Mouse (Mus musculus) spleen, adult 18-20 months (tissue): ENCODE data around the gene Trpc4ap.

Source experiments
- DNase-seq, 2 experiments: peaks; one replicate each; pipeline ENCODE4 v3.0.0; 2022; ENCODE audit warnings: mixed read lengths in 2 of 2

Trpc4ap gene

DNA sequence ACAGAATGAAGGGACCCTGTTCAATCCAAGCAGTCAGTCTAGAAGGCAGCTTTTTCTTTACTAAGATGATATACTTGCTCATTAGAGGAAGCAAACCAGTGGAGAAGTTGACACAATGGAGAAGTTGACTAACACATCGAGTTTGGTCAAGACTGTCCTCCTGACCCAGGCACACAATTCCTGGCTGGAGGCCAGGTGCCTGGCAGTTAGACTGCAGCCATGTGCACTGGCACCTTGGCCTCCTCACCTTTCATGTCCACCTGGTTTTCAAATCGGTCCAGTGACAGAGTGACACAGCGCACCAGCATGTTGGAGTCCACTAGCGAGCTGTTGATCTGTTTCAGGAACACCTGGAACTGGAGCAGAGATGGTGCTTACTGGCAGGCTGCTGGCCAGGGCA lies 54.8 kb downstream of the Trpc4ap start:
- no peak for DNase-seq

DNA sequence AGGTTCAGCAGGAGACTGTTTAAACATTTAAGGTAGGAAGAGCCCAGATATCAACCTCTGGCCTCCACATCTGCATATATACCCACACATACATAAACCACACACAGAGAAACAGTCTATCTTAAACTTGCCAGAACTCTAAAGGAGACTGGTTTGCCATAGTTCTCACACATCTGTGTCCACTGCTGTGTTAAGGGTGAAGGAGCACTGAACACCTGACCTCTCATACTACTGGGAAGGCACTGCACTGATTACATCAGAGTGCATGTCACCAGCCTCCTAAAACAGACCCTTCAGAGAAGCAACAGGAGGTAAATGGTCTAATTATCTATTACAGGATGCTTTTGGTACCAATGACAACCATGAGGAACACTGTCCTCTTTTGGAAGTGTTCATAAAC lies 55.3 kb downstream of the Trpc4ap start:
- no peak for DNase-seq

DNA sequence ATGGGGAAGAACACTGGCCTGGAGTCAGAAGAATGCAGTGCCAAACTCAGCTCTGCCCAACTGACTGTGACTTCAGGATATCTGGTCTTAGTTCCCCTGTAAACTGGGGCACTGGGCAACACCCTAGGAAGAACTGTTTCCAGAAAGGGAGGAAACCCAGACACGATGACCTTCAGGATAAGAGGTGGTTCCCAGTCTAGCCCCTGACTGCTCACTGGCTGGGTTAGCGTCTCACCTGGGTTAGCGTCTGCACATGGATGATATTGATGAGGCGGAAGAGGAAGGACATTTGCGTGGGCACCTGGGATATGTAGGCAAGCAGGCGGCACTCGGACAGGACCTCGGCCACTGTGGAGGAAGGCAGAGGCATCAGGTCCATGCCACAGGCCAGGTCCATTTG lies 56.2 kb downstream of the Trpc4ap start:
- DNase-seq: no peak

DNA sequence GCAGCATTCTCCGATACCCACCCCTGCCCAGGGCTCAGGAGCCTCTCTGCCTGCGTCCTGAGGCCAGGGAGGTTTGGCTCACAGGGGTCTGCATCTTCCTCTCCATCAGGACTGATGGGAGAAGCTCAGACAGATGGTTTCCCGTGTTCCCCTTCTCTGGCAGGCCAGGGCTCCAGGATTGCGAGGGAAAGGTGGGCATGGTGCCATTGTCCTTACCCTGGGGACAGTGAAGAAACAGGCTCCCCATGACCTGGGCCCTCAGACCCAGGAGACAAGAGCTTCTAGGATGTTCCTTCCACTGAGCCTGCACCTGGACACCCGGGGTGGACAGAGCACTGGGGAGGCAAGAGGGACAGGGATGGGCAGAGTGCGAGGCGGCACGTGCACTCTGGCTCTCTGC lies 57.6 kb downstream of the Trpc4ap start:
- no peak for DNase-seq

DNA sequence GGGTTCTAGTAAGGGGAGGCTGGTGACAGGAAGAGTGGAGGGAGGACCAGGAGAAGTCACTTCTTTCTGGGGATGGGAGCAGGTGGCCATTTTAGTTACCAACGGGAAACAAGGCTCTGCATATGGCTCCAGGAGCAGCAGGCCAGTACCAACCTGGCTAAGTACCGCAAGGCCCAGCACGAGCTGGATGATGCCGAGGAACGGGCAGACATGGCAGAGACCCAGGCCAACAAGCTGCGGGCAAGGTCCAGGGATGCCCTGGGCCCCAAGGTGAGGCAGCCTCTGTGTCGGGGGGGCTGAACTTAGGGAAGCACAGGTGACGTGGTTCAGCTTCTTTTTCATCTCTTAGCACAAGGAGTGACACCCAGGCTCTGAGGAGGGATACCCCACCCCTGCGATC lies 58.5 kb downstream of the Trpc4ap start:
- DNase-seq: no peak

DNA sequence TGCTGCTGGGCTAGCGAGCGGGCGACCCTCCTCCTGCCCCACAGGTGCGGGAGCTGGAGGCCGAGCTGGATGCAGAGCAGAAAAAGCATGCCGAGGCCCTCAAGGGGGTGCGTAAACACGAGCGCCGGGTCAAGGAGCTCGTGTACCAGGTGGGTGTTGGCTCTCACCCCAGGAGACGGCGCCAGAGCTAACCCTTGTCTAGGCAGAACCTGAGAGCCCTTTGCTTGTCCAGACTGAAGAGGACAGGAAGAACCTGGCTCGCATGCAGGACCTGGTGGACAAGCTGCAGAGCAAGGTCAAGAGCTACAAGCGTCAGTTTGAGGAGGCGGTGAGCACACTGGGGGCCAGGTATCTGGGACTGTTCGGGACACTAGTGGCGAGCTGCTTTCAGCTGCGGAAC lies 59.1 kb downstream of the Trpc4ap start:
- no peak for DNase-seq

DNA sequence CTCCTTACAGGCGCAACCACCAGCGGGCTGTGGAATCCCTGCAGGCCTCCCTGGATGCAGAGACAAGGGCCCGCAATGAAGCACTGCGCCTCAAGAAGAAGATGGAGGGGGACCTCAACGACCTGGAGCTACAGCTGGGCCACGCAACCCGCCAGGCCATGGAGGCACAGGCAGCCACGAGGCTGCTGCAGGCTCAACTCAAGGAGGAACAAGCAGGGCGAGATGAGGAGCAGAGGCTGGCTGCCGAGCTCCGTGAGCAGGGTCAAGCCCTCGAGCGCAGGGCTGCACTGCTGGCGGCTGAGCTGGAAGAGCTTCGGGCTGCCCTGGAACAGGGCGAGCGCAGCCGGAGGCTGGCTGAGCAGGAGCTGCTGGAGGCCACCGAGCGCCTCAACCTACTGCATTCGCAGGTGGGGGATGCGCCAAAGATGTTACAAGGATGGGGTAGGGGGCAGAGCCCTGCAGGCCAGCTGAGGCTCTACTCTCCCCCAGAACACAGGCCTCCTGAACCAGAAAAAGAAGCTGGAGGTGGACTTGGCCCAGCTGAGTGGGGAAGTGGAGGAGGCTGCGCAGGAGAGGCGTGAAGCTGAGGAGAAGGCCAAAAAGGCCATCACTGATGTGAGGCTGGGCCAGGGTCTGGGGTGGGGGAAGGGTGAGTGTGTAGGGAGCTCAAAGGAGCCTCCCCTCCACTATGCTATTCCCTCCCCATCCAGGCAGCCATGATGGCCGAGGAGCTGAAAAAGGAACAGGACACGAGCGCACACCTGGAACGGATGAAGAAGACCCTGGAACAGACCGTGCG lies 59.8 kb downstream of the Trpc4ap start:
- no peak for DNase-seq

DNA sequence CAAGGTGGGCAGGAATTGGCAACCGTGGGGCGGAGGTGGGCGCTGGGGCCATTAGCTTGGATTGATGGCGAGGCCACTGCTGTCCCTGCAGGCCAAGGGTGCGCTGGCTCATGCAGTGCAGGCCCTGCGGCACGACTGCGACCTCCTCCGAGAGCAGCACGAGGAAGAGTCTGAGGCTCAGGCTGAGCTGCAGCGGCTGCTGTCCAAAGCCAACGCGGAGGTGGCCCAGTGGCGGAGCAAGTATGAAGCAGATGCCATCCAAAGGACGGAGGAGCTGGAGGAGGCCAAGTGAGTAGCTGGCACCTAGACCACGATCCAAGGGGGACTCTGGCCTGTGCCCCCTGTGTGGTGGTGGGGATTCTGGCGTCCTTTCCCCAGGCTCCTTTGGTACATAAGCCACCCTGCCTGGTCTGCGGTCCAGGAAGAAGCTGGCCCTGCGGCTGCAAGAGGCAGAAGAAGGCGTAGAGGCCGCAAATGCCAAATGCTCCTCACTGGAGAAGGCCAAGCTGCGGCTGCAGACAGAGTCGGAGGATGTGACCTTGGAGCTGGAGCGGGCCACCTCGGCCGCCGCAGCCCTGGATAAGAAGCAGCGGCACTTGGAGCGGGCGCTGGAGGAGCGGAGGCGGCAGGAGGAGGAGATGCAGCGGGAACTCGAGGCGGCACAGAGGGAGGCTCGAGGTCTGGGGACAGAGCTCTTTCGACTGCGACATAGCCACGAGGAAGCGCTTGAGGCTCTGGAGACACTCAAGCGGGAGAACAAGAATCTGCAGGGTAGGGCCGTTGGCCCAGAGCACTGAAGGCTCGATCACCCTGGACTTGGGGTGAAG lies 61.4 kb downstream of the Trpc4ap start:
- DNase-seq: no peak

DNA sequence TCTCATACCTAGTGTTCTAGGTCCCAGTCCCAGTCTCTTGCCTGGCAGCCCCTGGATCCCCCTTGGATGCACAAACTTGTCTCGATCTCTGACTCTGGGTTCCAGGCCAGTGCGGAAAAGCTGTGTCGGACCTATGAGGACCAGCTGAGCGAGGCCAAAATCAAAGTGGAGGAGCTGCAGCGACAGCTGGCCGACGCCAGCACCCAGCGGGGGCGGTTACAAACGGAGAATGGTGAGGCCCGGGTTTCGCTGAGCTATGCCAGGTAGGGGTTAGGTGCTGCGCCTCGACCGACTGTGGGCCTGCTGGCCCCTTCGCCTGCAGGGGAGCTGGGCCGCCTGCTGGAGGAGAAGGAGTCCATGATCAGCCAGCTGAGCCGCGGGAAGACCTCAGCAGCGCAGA lies 62.0 kb downstream of the Trpc4ap start:
- DNase-seq: no peak

DNA sequence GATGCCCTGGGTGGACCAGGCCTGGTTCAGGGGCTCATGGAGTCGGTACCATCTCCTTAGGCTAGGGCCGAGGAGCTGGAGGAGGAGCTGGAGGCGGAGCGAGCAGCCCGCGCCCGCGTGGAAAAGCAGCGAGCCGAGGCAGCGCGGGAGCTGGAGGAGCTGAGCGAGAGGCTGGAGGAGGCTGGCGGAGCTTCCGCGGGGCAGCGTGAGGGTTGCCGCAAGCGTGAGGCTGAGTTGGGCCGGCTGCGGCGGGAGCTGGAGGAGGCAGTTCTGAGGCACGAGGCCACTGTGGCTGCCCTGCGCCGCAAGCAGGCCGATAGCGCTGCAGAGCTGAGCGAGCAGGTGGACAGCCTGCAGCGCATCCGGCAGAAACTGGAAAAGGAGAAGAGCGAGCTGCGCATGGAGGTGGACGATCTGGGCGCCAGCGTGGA lies 62.9 kb downstream of the Trpc4ap start:
- no peak for DNase-seq

DNA sequence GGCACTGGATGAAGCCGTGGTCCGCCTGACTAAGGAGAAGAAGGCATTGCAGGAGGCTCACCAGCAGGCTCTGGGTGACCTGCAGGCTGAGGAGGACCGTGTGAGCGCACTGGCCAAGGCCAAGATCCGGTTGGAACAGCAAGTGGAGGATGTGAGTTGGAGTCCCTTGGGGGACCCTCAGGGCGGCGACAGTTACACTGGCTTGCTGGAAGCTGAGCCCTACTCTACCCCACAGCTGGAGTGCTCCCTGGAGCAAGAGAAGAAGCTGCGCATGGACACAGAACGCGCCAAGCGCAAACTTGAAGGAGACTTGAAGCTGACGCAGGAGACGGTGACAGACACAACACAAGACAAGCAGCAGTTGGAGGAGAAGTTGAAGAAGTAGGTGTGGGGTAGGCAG lies 63.7 kb downstream of the Trpc4ap start:
- no peak for DNase-seq

DNA sequence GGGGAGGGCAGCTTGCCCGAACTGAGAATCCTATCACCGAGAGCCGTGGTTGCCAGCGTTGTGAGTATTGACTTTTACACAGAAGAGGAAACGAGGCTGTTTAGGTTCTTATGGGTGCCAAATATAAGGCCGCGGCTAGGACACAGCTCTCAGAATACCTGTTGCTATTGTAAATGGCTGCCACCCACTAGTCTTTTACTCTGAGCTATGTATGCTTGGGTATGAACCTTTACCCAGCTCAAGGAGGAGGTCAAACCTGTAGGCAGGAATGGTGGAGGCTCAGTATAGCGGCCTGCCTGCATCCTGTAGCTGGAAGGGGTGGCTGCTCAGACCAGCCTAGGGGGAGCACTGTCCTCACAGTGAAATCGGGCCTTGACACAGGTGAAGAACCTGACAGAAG lies 64.1 kb downstream of the Trpc4ap start:
- DNase-seq: no peak

DNA sequence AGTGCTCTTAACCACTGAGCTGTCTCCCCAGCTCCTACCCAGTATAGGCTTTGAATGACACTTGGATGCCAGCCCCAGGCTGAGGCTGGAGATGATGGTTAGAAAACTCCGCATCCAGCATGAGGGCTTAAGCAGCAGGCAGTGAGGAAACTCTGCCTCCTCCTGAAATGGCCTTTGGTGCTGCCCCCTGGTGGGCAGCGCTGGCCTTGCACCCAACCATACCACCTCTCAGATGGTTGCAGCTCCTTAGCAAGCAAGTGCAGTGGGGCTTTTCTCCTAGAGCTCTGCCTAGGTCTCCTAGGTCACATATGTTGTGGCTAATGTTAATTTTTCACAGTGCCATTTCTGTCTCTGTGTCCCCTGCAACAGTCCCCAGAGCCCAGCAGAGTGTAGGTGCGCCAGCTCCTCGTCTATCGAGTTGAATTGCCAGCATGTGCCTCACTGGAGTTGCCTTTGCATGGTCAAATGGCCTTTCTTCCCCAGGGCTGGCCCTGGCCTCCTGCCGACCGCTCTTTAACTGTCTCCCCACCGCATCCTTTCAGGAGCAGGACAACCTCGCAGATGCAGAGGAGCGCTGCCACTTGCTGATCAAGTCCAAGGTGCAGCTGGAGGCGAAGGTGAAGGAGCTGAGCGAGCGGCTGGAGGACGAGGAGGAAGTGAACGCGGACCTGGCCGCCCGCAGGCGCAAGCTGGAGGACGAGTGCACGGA lies 65.0 kb downstream of the Trpc4ap start:
- peak; percentile 36 to 70 for DNase-seq

DNA sequence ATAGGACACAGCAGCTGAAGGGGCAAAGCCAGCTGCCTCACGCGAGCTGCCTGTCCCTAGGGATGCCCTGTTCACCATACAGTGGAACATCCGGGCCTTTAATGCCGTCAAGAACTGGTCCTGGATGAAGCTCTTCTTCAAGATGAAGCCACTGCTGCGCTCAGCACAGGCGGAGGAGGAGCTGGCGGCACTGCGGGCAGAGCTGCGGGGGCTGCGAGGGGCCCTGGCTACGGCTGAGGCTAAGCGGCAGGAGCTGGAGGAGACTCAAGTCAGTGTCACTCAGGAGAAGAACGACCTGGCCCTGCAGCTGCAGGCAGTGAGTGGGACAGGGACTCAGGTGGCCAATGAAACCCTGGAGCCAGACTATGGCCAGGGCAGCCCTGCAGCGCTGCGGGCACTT lies 65.9 kb downstream of the Trpc4ap start:
- no peak for DNase-seq

DNA sequence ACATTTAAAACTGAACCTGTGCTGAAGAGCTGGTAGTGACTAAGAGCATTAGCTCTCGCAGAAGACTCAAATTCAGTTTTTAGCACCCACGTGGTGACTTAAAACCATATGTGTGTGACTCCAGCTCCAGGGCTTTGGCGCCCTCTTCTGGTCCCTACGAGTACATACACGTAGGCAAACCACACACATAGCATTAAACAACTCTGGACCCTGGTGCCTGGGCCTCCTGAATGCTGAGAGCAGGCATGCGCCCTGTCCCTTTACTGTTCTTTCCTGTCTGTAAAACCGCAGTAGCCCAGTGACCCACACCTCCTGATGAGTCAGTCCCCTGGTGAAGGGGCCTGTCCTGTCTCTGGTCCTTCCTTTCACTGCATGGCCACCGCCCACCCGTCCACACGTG lies 67.5 kb downstream of the Trpc4ap start:
- DNase-seq: no peak

DNA sequence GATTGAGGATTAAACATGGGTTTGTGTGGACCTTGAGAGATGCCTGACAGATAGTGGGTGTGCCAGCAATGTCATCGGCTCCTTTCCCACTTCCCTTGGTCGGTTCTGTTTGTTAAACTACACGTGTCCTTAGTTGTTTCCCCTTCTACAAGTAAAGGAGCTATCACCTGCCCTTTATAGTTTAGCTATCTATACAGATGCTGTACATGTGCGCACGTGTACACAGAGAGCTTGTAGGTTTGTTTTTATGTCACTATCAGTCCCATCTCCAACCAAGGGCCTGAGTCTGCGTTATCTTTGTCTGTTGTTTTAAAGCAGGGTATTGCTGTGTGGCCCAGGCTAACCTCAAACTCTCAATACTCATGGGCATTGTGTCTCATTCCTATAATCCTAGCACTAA lies 68.2 kb downstream of the Trpc4ap start:
- no peak for DNase-seq

DNA sequence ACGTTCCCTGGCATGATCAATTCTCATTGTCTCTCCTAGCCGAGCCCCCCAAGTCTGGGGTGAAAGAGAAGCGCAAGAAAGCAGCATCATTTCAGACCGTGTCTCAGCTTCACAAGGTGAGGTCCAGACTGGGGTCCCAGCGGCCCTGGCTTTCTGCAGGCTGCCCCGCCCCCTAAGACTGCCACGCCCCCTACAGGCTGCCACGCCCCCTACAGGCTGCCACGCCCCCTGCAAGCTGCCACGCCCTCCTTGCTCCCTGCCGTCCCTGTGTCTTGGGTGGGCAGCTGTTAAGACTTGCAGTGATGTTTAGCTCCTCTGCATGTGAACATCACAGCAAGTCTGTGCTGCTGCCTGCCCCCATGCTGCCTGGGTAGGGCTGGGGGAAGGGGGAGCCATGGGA lies 69.6 kb downstream of the Trpc4ap start:
- no peak for DNase-seq

DNA sequence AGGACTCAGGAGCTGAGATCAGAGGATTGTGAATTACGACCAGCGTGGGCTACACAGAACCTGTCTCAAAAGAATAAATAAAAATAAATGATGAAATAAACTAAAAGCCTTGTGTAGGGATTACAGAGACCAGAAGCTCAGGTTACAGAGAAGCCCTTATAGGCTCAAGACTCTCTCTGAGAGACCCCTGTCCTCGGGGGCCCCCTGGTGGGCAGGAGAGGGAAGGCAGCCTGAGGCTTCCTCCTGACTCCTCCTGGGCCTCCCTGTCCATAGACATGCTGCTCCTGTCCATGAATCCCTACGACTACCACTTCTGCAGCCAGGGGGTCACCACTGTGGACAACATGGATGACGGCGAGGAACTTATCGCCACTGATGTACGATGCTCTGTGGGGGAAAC lies 72.4 kb downstream of the Trpc4ap start:
- peak; percentile 67 to 88 for DNase-seq

DNA sequence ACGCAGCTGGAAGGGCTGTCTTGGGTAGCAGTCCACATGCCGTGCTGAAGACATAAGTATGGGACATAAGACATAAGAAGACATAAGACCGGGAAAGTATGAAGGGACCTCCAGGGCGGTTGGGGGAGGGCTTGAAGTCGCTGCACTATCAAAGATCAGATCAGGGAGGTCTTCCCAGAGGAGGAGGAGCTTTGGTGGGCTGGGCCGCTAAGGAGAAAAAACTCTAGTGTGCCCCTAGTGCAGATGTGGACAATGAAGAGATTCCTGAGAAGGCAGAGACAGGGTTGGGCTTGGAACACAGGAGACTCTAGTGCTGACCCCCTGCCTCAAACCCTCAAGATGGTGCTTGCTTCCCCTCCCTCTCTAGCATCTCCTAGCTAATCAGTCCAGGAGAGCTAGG lies 75.2 kb downstream of the Trpc4ap start:
- no peak for DNase-seq

DNA sequence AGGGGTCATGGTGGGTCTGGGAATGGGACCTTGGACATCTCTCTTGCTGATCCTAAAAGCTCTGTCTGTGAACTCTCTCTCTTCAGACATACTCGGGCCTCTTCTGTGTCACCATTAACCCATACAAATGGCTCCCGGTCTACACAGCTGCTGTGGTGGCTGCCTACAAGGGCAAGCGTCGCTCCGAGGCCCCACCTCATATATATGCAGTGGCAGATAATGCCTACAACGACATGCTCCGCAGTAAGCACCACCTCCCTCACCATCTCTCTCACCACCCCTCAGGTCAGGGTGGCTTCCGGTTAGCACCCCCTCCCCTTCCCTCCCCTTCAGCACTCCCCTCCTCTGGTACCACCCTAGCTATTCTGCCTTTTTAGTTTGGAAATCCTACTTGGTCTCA lies 78.2 kb downstream of the Trpc4ap start:
- DNase-seq: no peak

DNA sequence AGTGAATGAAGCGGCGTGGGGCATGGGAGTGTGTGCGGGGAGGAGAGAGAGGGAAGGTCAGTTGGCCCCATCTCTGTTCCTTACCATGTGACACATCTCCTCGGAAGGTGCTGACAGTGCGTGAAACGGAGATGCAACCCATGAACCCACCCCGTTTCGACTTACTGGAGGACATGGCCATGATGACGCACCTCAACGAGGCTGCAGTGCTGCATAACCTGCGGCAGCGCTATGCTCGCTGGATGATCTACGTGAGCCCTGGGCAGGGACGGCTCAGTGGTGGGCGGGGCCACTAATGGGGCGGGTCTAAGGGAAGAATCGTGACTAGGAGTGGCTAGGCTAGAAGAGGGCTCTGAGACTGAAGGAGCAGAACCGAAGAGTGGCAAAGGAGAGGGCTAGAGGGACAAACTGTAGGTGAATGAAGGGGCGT lies 78.8 kb downstream of the Trpc4ap start:
- peak in 1 of 2 experiments; percentile 58 for DNase-seq

DNA sequence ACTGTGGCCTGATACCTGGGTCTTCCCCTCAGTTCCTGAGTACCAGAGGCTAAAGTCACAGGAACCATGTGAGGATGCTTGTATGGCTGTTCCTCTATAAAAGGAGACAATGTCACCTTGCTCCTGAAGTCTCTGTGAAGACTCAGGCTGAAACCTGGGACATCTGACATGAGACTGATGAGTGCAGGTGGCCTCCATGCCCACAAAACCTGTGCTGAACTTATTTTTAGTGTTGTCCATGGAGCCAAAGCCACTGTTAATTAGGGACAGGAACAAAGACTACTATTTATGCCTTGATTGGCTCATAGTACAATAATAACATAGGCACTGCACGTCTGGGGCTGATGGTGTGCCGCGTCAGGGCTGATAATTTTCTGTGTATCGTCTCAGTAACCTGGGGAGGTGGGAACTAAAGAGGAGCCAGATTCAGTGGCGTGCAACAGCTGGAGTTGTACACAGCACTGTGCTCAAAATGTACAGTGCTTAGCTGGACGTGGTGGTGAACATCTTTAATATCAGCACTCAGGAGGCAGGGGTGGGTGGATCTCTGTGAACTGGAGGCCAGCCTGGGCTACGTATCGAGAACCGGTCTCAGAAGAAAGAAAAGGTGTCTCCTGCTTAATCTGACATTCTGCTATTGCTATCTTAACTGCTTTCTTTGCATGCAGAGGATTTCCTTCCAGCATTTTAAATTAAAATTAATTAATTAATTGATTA lies 80.2 kb downstream of the Trpc4ap start:
- no peak for DNase-seq

DNA sequence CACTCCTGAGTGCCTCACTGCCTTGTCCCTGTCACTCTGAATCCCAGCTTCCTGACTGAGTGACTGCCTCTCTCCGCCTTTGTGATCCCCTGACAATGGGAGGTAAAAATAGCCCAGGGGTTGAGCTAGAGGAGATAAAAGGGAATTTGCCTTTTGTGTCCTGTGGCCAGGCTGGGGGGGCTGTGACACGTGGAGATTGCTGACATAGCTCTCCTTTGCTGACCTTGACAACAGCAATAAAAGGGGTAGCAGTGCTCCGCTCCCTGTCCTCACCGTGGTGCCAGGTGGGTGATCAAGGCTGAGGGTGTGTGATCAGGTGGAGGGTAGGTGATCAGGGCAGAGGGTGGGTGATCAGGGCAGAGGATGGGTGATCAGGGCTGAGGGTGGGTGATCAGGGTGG lies 81.2 kb downstream of the Trpc4ap start, which contains the start of gene Myh7b:
Gene Myh7b, plus strand, starts transcription at position 235 of the 400 bp plus-strand sequence.
- DNase-seq: no peak
